Mouse (Mus musculus) limb, embryonic 14.5 days (tissue): Measurements from ENCODE around the gene Gm20388. TPM values are rescaled to one million over a fixed set of nuclear protein-coding genes. Genes with fewer than 3 reads are reported as not detected.
A peak's percentile ranks its signal among the peaks of the same experiment; 100 is the strongest.

Experiments used
- ATAC-seq: fragments of 200-750 bp; cut with Nextera tagmentation; 2 replicates; pipeline ENCODE4 v1.8.0; 2017; ENCODE audit warnings: low read depth, moderate number of reproducible peaks, moderate TSS enrichment; ENCODE audit not compliant: low FRiP score
- DNase-seq: peaks from one replicate; pipeline ENCODE4 v3.0.0-alpha.2; 2015; ENCODE audit warnings: low spot score
- H3K27ac ChIP-seq: fragments of 300-500 bp; sonication (generic); replicated peaks from 2 replicates; pipeline ENCODE4 v1.5.1; 2014; ENCODE audit warnings: low read depth, mild to moderate bottlenecking, low read length, moderate library complexity, mixed read lengths
- H3K27me3 ChIP-seq: fragments of 300-500 bp; sonication (generic); 2 replicates; pipeline ENCODE4 v1.6.1; 2014; ENCODE audit warnings: low read length, mixed read lengths; ENCODE audit not compliant: control insufficient read depth, insufficient read depth
- H3K36me3 ChIP-seq: fragments of 300-500 bp; sonication (generic); 2 replicates; pipeline ENCODE4 v1.6.1; 2014; ENCODE audit warnings: mild to moderate bottlenecking, low read length, moderate library complexity, mixed read lengths; ENCODE audit not compliant: control insufficient read depth, insufficient read depth
- H3K4me1 ChIP-seq: fragments of 300-500 bp; sonication (generic); 2 replicates; pipeline ENCODE4 v1.6.1; 2014; ENCODE audit warnings: antibody characterized with exemption, low read length, mixed read lengths; ENCODE audit not compliant: control insufficient read depth, insufficient read depth
- H3K4me2 ChIP-seq: fragments of 300-500 bp; sonication (generic); replicated peaks from 2 replicates; pipeline ENCODE4 v1.6.1; 2014; ENCODE audit warnings: low read depth, mild to moderate bottlenecking, low read length, moderate library complexity; ENCODE audit not compliant: severe bottlenecking
- H3K4me3 ChIP-seq: fragments of 300-500 bp; sonication (generic); replicated peaks from 2 replicates; pipeline ENCODE4 v1.5.1; 2014; ENCODE audit warnings: low read length
- H3K9ac ChIP-seq: fragments of 300-500 bp; sonication (generic); 2 replicates; pipeline ENCODE4 v1.6.1; 2014; ENCODE audit warnings: mild to moderate bottlenecking, low read depth, low read length, moderate library complexity; ENCODE audit not compliant: severe bottlenecking
- H3K9me3 ChIP-seq: fragments of 300-500 bp; sonication (generic); 2 replicates; pipeline ENCODE4 v1.6.1; 2016; ENCODE audit warnings: low read length; ENCODE audit not compliant: control insufficient read depth
- POLR2A ChIP-seq: fragments of 200-500 bp; IDR thresholded peaks from 2 replicates; pipeline ENCODE4 v1.8.0; 2012; ENCODE audit warnings: inconsistent platforms, mild to moderate bottlenecking, moderate library complexity, borderline replicate concordance; ENCODE audit not compliant: insufficient read depth, insufficient read length; ENCODE audit errors: extremely low read depth
- WGBS: fragments of 180-500 bp; shearing (Covaris S2); extraction: QIAGEN DNeasy Blood & Tissue Kit; methylation state at CpG from one replicate; pipeline ENCODE4 v1.1.7; 2014; 5-methylcytosine and 5-hydroxymethylcytosine counted together
- polyA plus RNA-seq, 2 experiments: library from polyadenylated mRNA; depleted of rRNA in 1 of 2; stranded (reverse) in 1 of 2; unstranded in 1 of 2; fragments of >200 nt; fragmentation: Nextera tagmentation in 1 of 2; extraction: Ambion mirVana in 1 of 2; gene quantifications; 2 replicates each; pipeline versions ENCODE4 v1.2.1 to v1.2.3; 2012 to 2014

Gene Gm20388
- polyA plus RNA-seq, 2 experiments = 1.9 to 49.9 TPM

GRCm38 (mm10) chr8:121906542-121907512, 1996.2 kb downstream of the Gm20388 start:
- DNase-seq (peak; percentile 37), ATAC-seq (peak; percentile 16; the same call in 1 of the 2 replicates)
- peak overlapping the region; percentile 98 for H3K4me2 ChIP-seq
- peaks cover 18% of the 10 kb centered on the region for H3K4me1 ChIP-seq
- H3K27me3 ChIP-seq = no peaks in the 10 kb centered on the region
- peak overlapping the region; percentile 62 for H3K9ac ChIP-seq
- H3K36me3 ChIP-seq = no peaks in the 10 kb centered on the region
- H3K27ac ChIP-seq = 0 out of 2 replicates have a peak overlapping the region, but pooled peaks have one; percentile 13
- no peak for TF ChIP-seq POLR2A
- H3K4me3 ChIP-seq = peak overlapping the region; percentile 77
- no peaks in the 10 kb centered on the region for H3K9me3 ChIP-seq
- WGBS = under 1% methylated on average over 55 of the region's 72 CpGs

- Histone ChIP-seq H3K4me3 (peak within 1 kb of the TSS; percentile 77), H3K4me1 (peaks cover 18% of the 10 kb centered on the region), H3K9me3 (no peaks in the 10 kb centered on the region), H3K27ac (0 out of 2 replicates have a peak within 1 kb of the TSS, but pooled peaks have one; percentile 13), H3K27me3 (no peaks in the 10 kb centered on the region), H3K36me3 (no peaks in the 10 kb centered on the region), H3K4me2 (peak within 1 kb of the TSS; percentile 98), H3K9ac (peak within 1 kb of the TSS; percentile 62)
- ATAC-seq = peak; percentile 94
- 0 out of 2 replicates have a peak, but pooled peaks have one; percentile 67 for TF ChIP-seq POLR2A
- DNase-seq = peak; percentile 98
- under 1% methylated on average over 42 of the region's 61 CpGs for WGBS
These were observed 1997.1 kb downstream of the Gm20388 start, which contains the start of gene Slc7a5 for GRCm38 (mm10) chr8:121907587-121908248. Slc7a5 (minus strand) TSS chr8:121907694.

GRCm38 (mm10) chr8:121908378-121909147, 1997.9 kb downstream of the Gm20388 start:
- H3K27ac ChIP-seq = no peak overlapping the region
- no peak overlapping the region for H3K9ac ChIP-seq
- no peaks in the 10 kb centered on the region for H3K9me3 ChIP-seq
- ATAC-seq = no peak
- no peak overlapping the region for H3K4me2 ChIP-seq
- no peaks in the 10 kb centered on the region for H3K36me3 ChIP-seq
- 46% methylated on average over 8 of the region's 8 CpGs for WGBS
- no peaks in the 10 kb centered on the region for H3K27me3 ChIP-seq
- peaks cover 18% of the 10 kb centered on the region for H3K4me1 ChIP-seq
- H3K4me3 ChIP-seq = no peak overlapping the region
- no peak for DNase-seq
- no peak for TF ChIP-seq POLR2A

GRCm38 (mm10) chr8:121909148-121909541, 1998.5 kb downstream of the Gm20388 start:
- H3K9me3 ChIP-seq = no peaks in the 10 kb centered on the region
- no peak overlapping the region for H3K27ac ChIP-seq
- no peak for DNase-seq
- H3K27me3 ChIP-seq = no peaks in the 10 kb centered on the region
- ATAC-seq = no peak
- H3K4me1 ChIP-seq = peaks cover 18% of the 10 kb centered on the region
- WGBS = 58% methylated on average over 8 of the region's 8 CpGs
- no peaks in the 10 kb centered on the region for H3K36me3 ChIP-seq
- TF ChIP-seq POLR2A = no peak
- no peak overlapping the region for H3K9ac ChIP-seq
- no peak overlapping the region for H3K4me2 ChIP-seq
- no peak overlapping the region for H3K4me3 ChIP-seq
